Mouse (Mus musculus): ENCODE measurements around the gene Akr1b3. TPM values are rescaled to one million over a fixed set of nuclear protein-coding genes. Genes with fewer than 3 reads are reported as not detected.

Akr1b3 gene
- polyA plus RNA-seq, 1 experiment from 2014 or later: 287 TPM

- ChIA-PET CTCF (interaction anchor here (2.4 kb wide), 1 partner anchor 14 kb away, joined by 6 read pairs; no protein-coding TSS in a partner anchor), POLR2A (no interaction called here)
- no peaks in the 10 kb centered on the region for H3K27me3 ChIP-seq
- TF ChIP-seq CTCF (IDR thresholded peaks at IDR 0.05): no peak
- ATAC-seq (no peak), DNase-seq (ENCODE audit: low read depth, low spot score) (no peak)
- in situ Hi-C loops (cut with MboI; ENCODE audit: low pct_unique_long_range_greater_than_20kb): no loop called here
Measured at GRCm38 (mm10) chr6:34331379-34331778, 14.1 kb upstream of the Akr1b3 start.

DNA sequence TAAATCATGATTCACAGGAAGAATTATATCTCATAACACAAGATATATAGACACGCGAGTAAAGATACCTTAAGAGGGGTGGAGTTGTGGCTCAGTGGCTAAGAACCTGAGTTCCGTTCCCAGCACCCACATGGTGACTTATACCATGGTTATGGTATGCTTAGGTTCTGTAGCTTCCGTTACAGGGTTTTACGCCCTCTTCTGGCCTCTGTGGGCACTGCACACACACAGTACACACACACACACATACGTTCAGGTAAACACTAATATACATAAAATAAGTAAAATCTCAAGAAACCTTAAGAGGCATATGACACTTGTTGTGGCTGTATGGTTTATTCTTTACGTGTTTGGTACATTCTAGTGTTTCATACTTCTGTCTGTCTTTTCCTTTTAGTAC, 4.8 kb upstream of the Akr1b3 start:
- ChIA-PET POLR2A (no interaction called here), CTCF (interaction anchor here (1.0 to 1.6 kb wide), 4 partner anchors 16 to 31 kb away, joined by 3 to 5 read pairs (median 3); no protein-coding TSS in a partner anchor)
- DNase-seq (ENCODE audit: low read depth, low spot score) (no peak), ATAC-seq (no peak)
- no peak for TF ChIP-seq CTCF (IDR thresholded peaks at IDR 0.05)
- H3K27me3 ChIP-seq: no peaks in the 10 kb centered on the region
- in situ Hi-C loops (cut with MboI; ENCODE audit: low pct_unique_long_range_greater_than_20kb): loop anchor here (25.0 kb wide), 1 partner anchor 440 kb away; no protein-coding TSS in a partner anchor

DNA sequence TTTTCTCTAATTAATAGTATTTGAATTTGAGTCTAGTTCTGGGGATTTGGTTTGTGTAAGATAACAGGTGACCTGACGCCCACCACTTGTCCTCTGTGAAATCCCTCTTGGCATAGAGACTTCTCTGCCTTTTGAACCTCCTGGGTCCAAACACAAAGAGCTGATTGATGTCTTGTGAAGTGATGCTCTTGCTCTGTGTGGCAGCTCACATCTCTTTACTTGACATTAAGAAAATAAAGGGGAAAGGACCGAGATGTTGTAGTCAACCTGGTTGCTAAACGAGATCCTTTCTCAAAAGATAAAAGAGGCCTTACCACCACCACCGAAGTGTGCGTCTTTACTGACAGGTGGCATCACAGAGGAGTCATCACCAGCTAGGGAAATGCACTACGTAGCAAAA, 1.4 kb upstream of the Akr1b3 start:
- ChIA-PET POLR2A (no interaction called here), CTCF (interaction anchor here (2.5 kb wide), 1 partner anchor 27 kb away, joined by 9 read pairs; no protein-coding TSS in a partner anchor)
- ATAC-seq (no peak), DNase-seq (ENCODE audit: low read depth, low spot score) (no peak)
- no peaks in the 10 kb centered on the region for H3K27me3 ChIP-seq
- no peak for TF ChIP-seq CTCF (IDR thresholded peaks at IDR 0.05)
- in situ Hi-C loops (cut with MboI; ENCODE audit: low pct_unique_long_range_greater_than_20kb): loop anchor here (25.0 kb wide), 1 partner anchor 444 kb away; no protein-coding TSS in a partner anchor

GRCm38 (mm10) chr6:34318172-34318571, 894 bp upstream of the Akr1b3 start:
- ChIA-PET POLR2A (interaction anchor here (0.7 kb wide), 1 partner anchor 573 kb away, joined by 3 read pairs; no protein-coding TSS in a partner anchor), CTCF (interaction anchor here (2.5 kb wide), 1 partner anchor 28 kb away, joined by 9 read pairs; no protein-coding TSS in a partner anchor)
- peak; percentile 79 for DNase-seq (ENCODE audit: low read depth, low spot score)
- no peak for ATAC-seq
- in situ Hi-C loops (cut with MboI; ENCODE audit: low pct_unique_long_range_greater_than_20kb): loop anchor here (25.0 kb wide), 1 partner anchor 444 kb away; no protein-coding TSS in a partner anchor
- H3K27me3 ChIP-seq: no peaks in the 10 kb centered on the region
- no peak for TF ChIP-seq CTCF (IDR thresholded peaks at IDR 0.05)

GRCm38 (mm10) chr6:34313921-34314320, 3.4 kb downstream of the Akr1b3 start:
- ATAC-seq: no peak
- no peak for DNase-seq (ENCODE audit: low read depth, low spot score)
- CTCF ChIA-PET: interaction anchor here (1.0 to 1.9 kb wide), 3 partner anchors 21 to 32 kb away, joined by 3 to 6 read pairs (median 4); no protein-coding TSS in a partner anchor
- POLR2A ChIA-PET: interaction anchor here (1.0 kb wide), 1 partner anchor 28 kb away, joined by 3 read pairs; no protein-coding TSS in a partner anchor
- in situ Hi-C loops (cut with MboI; ENCODE audit: low pct_unique_long_range_greater_than_20kb): loop anchor here (25.0 kb wide), 1 partner anchor 448 kb away; no protein-coding TSS in a partner anchor
- no peaks in the 10 kb centered on the region for H3K27me3 ChIP-seq
- no peak for TF ChIP-seq CTCF (IDR thresholded peaks at IDR 0.05)

GRCm38 (mm10) chr6:34313386-34313785, 3.9 kb downstream of the Akr1b3 start:
- ChIA-PET CTCF (interaction anchor here (1.0 to 1.9 kb wide), 2 partner anchors 32 to 33 kb away, joined by 3 to 6 read pairs; no protein-coding TSS in a partner anchor), POLR2A (no interaction called here)
- H3K27me3 ChIP-seq: no peaks in the 10 kb centered on the region
- ATAC-seq (no peak), DNase-seq (ENCODE audit: low read depth, low spot score) (no peak)
- in situ Hi-C loops (cut with MboI; ENCODE audit: low pct_unique_long_range_greater_than_20kb): loop anchor here (25.0 kb wide), 1 partner anchor 449 kb away; no protein-coding TSS in a partner anchor
- no peak for TF ChIP-seq CTCF (IDR thresholded peaks at IDR 0.05)

- CTCF ChIA-PET: interaction anchor here (1.3 to 3.2 kb wide), 3 partner anchors 16 to 39 kb away, joined by 3 to 16 read pairs (median 3); no protein-coding TSS in a partner anchor
- TF ChIP-seq CTCF (IDR thresholded peaks at IDR 0.05): no peak
- ATAC-seq (no peak), DNase-seq (ENCODE audit: low read depth, low spot score) (no peak)
- POLR2A ChIA-PET: no interaction called here
- H3K27me3 ChIP-seq: no peaks in the 10 kb centered on the region
- in situ Hi-C loops (cut with MboI; ENCODE audit: low pct_unique_long_range_greater_than_20kb): loop anchor here (25.0 kb wide), 1 partner anchor 452 kb away; no protein-coding TSS in a partner anchor
Measured at GRCm38 (mm10) chr6:34310023-34310595, 7.2 kb downstream of the Akr1b3 start.

- no peak for TF ChIP-seq CTCF (IDR thresholded peaks at IDR 0.05)
- ChIA-PET POLR2A (no interaction called here), CTCF (interaction anchor here (1.6 to 3.2 kb wide), 2 partner anchors 15 to 40 kb away, joined by 3 to 16 read pairs; no protein-coding TSS in a partner anchor)
- no peaks in the 10 kb centered on the region for H3K27me3 ChIP-seq
- in situ Hi-C loops (cut with MboI; ENCODE audit: low pct_unique_long_range_greater_than_20kb): loop anchor here (25.0 kb wide), 1 partner anchor 453 kb away; no protein-coding TSS in a partner anchor
- ATAC-seq (no peak), DNase-seq (ENCODE audit: low read depth, low spot score) (no peak)
Measured at GRCm38 (mm10) chr6:34309526-34309925, 7.8 kb downstream of the Akr1b3 start.

DNA sequence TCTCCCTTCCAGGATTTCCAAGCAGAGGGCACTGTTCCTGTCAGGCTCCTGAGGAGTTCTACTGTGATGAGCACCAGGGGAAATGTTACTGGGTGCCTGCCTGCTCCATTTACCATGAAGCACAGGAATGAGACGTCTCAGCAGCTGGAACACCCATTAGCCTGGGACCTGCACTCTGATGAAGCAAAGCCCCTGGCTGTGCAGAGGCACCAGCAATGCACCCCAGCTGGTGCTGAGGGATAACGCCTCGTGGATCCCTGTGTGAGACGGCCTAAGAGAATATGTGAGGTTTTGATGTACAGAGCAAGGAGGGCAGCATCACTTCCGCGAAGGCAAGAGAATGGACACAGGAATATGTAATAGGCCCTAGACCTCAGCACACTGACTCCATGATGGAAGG, 10.5 kb downstream of the Akr1b3 start:
- in situ Hi-C loops (cut with MboI; ENCODE audit: low pct_unique_long_range_greater_than_20kb): loop anchor here (25.0 kb wide), 1 partner anchor 456 kb away; no protein-coding TSS in a partner anchor
- ChIA-PET CTCF (interaction anchor here (1.2 to 1.4 kb wide), 3 partner anchors 15 to 40 kb away, joined by 3 to 4 read pairs (median 3); no protein-coding TSS in a partner anchor), POLR2A (no interaction called here)
- ATAC-seq: no peak
- TF ChIP-seq CTCF (IDR thresholded peaks at IDR 0.05): no peak
- DNase-seq (ENCODE audit: low read depth, low spot score): no peak
- H3K27me3 ChIP-seq: no peaks in the 10 kb centered on the region

DNA sequence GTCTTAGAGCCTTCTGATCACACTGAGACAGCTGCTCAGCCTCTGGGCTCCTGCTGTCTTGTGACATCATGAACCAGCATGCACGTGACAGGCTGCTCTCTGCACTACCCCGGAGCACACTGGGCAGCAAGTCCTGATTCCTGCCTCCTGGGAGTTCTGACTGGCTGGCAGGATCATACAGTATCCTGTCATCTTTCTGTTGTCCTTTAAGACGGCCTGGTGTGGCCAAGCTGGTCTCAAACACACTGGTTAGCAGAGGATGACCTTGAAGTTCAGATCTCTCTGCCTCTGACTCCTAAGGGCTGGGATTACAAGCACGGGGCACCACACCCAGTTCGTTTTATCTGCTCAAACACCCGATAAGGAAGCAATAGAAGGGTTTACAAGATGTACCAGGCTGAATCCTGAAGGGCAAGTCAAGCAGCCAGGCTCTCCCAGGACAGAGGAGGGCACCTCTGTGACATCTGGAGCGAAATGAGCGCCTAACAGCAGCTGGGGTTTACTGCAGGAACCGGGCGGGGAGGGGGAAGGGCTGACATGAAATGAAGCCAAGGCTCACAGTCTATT, 12.5 kb downstream of the Akr1b3 start:
- in situ Hi-C loops (cut with MboI; ENCODE audit: low pct_unique_long_range_greater_than_20kb): loop anchor here (25.0 kb wide), 1 partner anchor 458 kb away; no protein-coding TSS in a partner anchor
- CTCF ChIA-PET: interaction anchor here (1.5 kb wide), 1 partner anchor 12 kb away, joined by 3 read pairs; no protein-coding TSS in a partner anchor
- DNase-seq (ENCODE audit: low read depth, low spot score) (no peak), ATAC-seq (no peak)
- no peak for TF ChIP-seq CTCF (IDR thresholded peaks at IDR 0.05)
- POLR2A ChIA-PET: no interaction called here
- H3K27me3 ChIP-seq: no peaks in the 10 kb centered on the region
